Mouse (Mus musculus): ENCODE results near the gene Msi1. TPM values are rescaled to one million over a fixed set of nuclear protein-coding genes. Genes with fewer than 3 reads are reported as not detected.

The Msi1 gene
- polyA plus RNA-seq, 1 experiment from 2014 or later, result 76.9 TPM

DNA sequence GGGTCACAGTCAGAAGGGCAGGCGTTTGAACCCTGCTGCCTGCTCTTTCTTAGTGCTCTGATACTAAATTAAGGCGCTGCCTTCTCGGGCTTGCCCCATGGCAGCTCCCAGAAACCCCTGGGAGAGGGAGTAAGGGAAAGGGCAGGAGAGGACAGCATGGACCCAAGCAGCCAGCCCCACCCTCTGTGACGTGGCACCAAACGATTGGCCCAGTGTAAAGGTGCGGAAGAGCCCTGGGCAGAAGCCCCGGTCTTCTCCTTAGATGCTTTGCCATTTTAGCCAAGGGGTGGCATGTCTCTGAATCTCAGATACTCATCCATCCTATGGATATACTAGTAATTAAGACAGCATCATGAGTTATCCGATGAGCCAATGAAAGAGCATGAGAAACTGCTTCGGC lies 21.3 kb upstream of the Msi1 start:
- no peaks in the 10 kb centered on the region for H3K36me3 ChIP-seq
- 37% methylated on average over 9 of the region's 9 CpGs for WGBS

DNA sequence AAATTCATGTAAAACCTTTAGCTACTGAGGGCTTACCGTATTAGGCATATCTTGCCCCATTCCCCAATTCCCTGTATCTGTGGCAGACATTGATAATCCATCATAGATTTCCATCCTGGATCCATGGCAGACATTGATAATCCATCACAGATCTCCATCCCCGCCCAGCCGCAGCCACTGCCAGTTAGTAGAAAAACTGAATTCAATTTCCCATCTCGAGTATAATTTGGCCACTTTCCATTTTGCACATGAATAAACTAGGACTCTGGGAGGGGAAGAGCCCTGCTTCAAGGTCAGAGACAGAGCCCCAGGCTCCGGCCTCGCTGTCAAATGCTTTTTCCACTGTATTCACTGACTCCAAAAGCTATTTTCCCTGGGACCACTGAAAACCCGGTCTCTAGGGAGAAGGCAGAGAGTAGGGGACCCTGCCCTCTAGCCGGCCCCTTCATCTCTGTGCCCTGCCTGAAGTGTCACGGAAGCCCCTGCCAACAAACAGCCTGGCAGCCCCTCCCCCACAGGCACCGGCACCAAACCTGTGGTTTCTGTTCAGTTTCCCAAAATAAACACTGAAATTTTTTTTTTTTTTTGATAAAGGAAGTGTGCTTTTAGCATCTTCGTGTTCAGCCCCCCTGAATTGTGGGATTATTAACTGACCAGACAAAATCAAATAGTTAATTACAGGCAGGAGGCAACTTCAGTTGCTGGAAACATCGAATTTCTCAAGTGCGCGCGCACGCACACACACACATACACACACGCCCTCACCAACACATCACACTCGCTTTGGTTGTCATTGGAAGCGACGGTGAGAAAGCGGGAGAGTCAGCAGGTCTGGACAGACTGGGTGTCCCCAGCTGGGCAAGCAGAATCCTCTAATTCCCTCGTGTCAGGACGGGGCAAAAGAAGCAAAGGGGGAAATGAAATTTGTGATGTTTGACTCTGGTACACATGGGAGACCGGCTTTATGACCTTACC lies 14.0 kb upstream of the Msi1 start:
- Histone ChIP-seq H3K27ac (peak overlapping the region; percentile 18; the same call in 1 of the 2 replicates), H3K4me2 (peak overlapping the region; percentile 30), H3K36me3 (no peaks in the 10 kb centered on the region), H3K9me3 (no peaks in the 10 kb centered on the region), H3K27me3 (no peaks in the 10 kb centered on the region), H3K9ac (0 out of 2 replicates have a peak overlapping the region, but pooled peaks have one; percentile 1), H3K4me1 (replicated peaks) (peaks cover 6% of the 10 kb centered on the region), H3K4me3 (peak overlapping the region; percentile 20)
- no peak for ATAC-seq (ENCODE audit: low FRiP score)
- WGBS, result 54% methylated on average over 24 of the region's 24 CpGs

More for the DNA sequence above, 21.3 kb upstream of the Msi1 start:
- peak overlapping the region; percentile 0; the same call in 1 of the 2 replicates for H3K9ac ChIP-seq
- H3K9me3 ChIP-seq, result no peaks in the 10 kb centered on the region
- no peak overlapping the region for H3K27ac ChIP-seq
- no peak for ATAC-seq (ENCODE audit: low FRiP score)
- H3K27me3 ChIP-seq, result no peaks in the 10 kb centered on the region
- peaks cover 25% of the 10 kb centered on the region for H3K4me1 ChIP-seq (replicated peaks)
- peak overlapping the region; percentile 4; the same call in 1 of the 2 replicates for H3K4me2 ChIP-seq
- H3K4me3 ChIP-seq, result no peak overlapping the region

DNA sequence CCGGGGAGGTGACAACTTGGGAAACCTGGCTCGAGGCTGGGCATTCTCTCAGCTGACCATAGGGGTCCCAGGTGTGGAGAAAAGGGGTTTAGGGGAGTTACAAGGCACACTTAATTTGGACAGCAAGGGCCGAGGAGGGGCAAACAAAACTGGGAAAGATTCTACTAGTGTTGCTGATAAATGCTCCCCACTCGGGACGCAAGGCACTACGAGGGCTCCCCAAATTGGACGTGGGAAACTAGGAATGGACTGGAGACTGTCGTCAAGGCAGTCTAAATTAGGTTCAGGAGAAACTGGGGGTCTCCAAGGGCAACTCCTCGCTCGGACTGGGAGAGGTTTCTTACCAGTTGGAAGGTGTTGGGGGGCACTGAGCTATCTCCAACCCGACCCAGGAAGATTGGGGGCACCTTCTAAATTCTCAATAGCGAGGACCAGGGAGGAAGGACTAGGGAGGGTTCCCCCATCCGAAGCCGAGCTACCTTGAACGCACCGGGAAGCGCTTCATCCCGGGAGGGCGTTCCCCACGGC lies 504 bp upstream of the Msi1 start:
- H3K4me1 ChIP-seq (replicated peaks), result peaks cover 52% of the 10 kb centered on the region
- no peaks in the 10 kb centered on the region for H3K9me3 ChIP-seq
- peaks cover 3% of the 10 kb centered on the region; the same call in 1 of the 2 replicates for H3K36me3 ChIP-seq
- 1% methylated on average over 20 of the region's 20 CpGs for WGBS
- H3K4me2 ChIP-seq, result peak overlapping the region; percentile 92
- peak overlapping the region; percentile 100 for H3K27ac ChIP-seq
- no peaks in the 10 kb centered on the region for H3K27me3 ChIP-seq
- peak overlapping the region; percentile 96 for H3K4me3 ChIP-seq
- H3K9ac ChIP-seq, result peak overlapping the region; percentile 100
- ATAC-seq (ENCODE audit: low FRiP score), result no peak; the same call in 1 of the 2 replicates

DNA sequence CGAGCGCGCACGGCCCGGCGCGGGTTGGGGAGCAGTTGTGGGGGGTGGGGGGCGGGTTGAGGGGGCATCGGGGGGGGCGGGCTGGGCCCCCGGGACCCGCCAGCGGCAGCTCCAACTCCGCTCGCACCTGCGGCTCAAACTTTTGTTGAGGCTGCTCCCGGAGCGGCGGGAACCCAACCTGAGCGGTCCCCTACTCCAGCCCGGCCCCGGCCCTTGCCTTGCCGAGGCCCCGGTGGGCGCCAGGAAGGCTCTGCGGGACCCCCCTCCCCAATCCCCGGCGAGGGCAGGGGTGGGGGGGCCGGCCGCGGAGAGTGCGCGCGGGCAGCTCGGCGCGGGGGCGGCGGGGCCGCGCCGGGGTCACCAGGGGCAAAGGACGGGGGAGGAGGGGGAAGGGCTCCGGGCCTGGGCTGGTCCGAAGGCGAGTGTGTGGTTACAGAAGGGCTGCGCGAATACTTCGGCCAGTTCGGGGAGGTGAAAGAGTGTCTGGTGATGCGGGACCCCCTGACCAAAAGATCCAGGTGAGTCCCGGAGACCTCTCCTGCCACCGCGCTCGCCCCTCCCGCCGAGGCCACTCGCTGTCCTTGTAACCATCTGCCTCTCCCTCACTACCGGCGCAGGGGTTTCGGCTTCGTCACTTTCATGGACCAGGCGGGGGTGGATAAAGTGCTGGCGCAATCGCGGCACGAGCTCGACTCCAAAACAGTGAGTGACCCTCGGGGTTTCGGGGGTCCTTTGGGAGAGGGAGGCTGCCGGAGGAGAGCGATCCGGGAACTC lies 975 bp downstream of the Msi1 start:
- H3K4me3 ChIP-seq, result peak overlapping the region; percentile 96
- peak overlapping the region; percentile 100 for H3K9ac ChIP-seq
- under 1% methylated on average over 54 of the region's 73 CpGs for WGBS
- H3K9me3 ChIP-seq, result no peaks in the 10 kb centered on the region
- ATAC-seq (ENCODE audit: low FRiP score), result 0 out of 2 replicates have a peak, but pooled peaks have one; percentile 2
- peaks cover 8% of the 10 kb centered on the region; the same call in 1 of the 2 replicates for H3K36me3 ChIP-seq
- peak overlapping the region; percentile 100 for H3K27ac ChIP-seq
- no peaks in the 10 kb centered on the region for H3K27me3 ChIP-seq
- H3K4me2 ChIP-seq, result peak overlapping the region; percentile 92
- H3K4me1 ChIP-seq (replicated peaks), result peaks cover 67% of the 10 kb centered on the region

DNA sequence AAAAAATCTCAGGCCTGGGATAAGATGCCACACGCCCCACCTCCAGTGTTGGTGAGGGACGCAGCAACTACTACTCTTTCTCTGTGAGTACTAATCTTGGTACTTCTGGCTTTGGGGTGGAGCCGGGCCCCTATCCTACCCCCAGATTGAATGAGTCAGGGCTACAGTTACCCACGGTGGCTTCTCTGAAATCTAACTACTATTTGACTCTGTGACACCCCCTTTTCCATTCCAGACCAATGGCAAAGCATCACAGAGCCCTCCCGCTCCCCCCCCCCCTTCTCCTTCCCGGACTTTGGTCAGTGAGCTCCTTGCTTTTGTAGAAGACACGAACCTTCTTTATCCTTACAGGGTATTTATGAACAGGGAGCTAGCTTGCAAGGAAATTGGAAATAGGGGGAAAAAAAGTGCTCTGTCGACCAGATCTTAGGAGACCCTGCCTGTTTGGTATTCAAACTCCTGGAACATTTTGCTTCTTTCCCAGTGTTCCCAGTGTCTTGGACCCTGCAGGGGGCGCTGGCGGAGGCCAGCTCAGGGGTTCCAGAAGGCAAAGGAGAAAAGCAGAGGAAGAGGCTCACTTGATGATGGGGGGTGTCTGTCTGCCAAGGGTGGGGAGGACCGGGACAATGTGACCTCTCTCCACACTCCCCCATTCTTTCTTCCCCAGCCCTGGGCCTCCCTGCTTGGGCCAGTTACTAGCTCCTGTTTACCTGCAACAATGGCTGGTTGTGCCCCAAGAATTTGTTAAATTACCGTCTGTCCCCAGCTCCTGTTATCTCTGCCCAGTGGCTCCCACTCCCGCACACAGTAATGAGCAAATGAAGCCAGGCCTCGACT lies 1.9 kb downstream of the Msi1 start:
- Histone ChIP-seq H3K4me1 (replicated peaks) (peaks cover 76% of the 10 kb centered on the region), H3K4me2 (peak overlapping the region; percentile 92), H3K36me3 (peaks cover 8% of the 10 kb centered on the region; the same call in 1 of the 2 replicates), H3K9ac (peak overlapping the region; percentile 100), H3K27ac (peak overlapping the region; percentile 100), H3K9me3 (no peaks in the 10 kb centered on the region), H3K27me3 (no peaks in the 10 kb centered on the region), H3K4me3 (peak overlapping the region; percentile 96)
- WGBS, result 4% methylated on average over 14 of the region's 14 CpGs
- ATAC-seq (ENCODE audit: low FRiP score), result no peak

DNA sequence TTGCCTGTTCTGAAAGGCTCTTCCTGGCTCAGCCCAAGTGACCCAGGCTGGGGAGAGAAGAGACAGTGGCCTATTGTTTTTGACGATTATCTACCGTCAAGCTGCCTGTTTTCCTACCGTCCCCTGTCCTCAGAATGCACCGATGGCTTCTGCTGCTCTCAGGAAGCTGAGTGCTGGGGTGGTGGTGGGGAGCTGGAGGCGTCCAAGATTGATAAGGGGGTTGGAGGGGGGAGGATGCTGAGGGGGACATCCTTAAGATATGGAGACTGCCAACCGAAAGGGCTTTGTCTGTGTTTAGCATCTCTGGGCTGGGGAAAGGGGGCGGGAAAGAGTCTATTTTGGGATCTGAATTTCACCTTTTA lies 2.5 kb downstream of the Msi1 start:
- H3K27ac ChIP-seq, result peak overlapping the region; percentile 100
- H3K4me3 ChIP-seq, result peak overlapping the region; percentile 96
- H3K9ac ChIP-seq, result peak overlapping the region; percentile 100
- H3K4me2 ChIP-seq, result peak overlapping the region; percentile 92
- H3K9me3 ChIP-seq, result no peaks in the 10 kb centered on the region
- peaks cover 82% of the 10 kb centered on the region for H3K4me1 ChIP-seq (replicated peaks)
- H3K36me3 ChIP-seq, result peaks cover 8% of the 10 kb centered on the region; the same call in 1 of the 2 replicates
- WGBS, result 4% methylated on average over 7 of the region's 7 CpGs
- ATAC-seq (ENCODE audit: low FRiP score), result no peak
- H3K27me3 ChIP-seq, result no peaks in the 10 kb centered on the region

DNA sequence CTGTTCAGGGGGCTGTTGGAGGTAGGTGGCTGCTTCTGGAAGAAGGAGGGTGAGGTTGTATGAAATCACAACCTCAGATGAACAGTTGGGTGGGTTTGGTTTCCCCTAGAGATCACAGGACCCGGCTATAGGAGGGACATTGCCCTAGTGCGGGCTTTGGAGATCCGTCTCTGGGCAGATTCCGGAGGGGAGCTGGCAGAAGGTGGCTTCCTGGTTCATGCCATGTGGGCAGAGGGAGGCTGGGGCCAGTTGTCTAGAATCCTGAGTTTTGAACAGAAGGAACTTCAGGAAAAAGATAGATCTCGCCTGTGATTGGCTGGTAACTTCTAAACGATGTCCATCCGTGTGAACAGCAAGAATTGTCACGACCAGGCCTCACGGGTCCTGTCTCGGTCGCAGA lies 3.0 kb downstream of the Msi1 start:
- ATAC-seq (ENCODE audit: low FRiP score), result no peak
- 34% methylated on average over 11 of the region's 11 CpGs for WGBS
- Histone ChIP-seq H3K27me3 (no peaks in the 10 kb centered on the region), H3K9me3 (no peaks in the 10 kb centered on the region), H3K27ac (peak overlapping the region; percentile 100), H3K4me2 (peak overlapping the region; percentile 92), H3K9ac (peak overlapping the region; percentile 100), H3K36me3 (peaks cover 8% of the 10 kb centered on the region; the same call in 1 of the 2 replicates), H3K4me3 (peak overlapping the region; percentile 96), H3K4me1 (replicated peaks) (peaks cover 84% of the 10 kb centered on the region)

DNA sequence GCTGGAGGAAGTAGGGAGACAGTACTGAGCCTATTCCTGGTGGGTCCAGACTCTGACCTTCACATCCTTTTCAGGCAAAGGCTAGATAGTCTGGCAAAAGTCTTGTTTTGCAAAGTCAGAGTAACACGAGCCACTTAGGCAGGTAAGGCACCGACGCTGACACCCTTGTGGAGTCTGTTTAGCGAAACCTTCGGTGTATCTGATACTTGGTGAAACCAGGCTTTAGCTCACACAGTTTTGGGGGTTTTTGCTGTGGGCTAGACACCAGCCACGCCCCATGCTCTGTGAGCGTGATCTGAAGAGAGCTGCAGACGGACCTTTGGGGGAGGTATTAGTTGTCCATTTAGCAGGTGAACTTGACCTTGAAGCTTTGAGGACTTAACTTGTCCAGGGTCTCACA lies 3.8 kb downstream of the Msi1 start:
- WGBS, result 60% methylated on average over 8 of the region's 8 CpGs
- Histone ChIP-seq H3K4me3 (peak overlapping the region; percentile 96), H3K9ac (peak overlapping the region; percentile 100), H3K4me1 (replicated peaks) (peaks cover 85% of the 10 kb centered on the region), H3K27ac (peak overlapping the region; percentile 100), H3K4me2 (peak overlapping the region; percentile 92), H3K36me3 (peaks cover 8% of the 10 kb centered on the region; the same call in 1 of the 2 replicates), H3K27me3 (no peaks in the 10 kb centered on the region), H3K9me3 (no peaks in the 10 kb centered on the region)
- no peak for ATAC-seq (ENCODE audit: low FRiP score)

DNA sequence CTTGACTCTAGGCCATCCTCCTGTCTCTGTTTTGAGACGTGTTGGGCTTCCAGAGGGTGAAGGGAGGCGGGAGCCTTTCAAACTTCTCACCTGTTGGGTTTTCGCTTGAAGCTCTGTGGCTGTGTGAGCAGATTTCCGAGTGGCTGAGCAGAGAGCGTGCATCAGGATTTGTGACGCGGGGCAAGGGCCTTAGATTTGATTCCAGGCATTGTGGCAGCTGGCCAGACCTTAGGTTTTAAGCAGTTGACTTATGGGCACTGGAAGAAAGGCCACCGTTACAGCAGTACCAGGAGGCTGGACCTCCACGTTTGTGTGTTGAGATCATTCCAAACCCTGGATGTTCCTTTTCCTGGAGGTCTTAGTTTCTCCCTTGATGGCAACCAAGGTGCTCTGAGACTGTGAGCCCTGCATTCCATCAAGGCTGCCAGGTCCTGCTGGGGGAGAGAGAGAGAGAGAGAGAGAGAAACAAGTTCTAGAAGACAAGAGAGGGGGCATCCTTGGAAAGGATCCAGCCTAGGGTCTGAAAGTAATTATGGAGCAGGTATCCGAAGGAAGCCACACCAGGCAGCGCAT lies 5.0 kb downstream of the Msi1 start:
- peak overlapping the region; percentile 83 for H3K9ac ChIP-seq
- H3K27me3 ChIP-seq, result no peaks in the 10 kb centered on the region
- H3K4me3 ChIP-seq, result peak overlapping the region; percentile 36
- WGBS, result 17% methylated on average over 11 of the region's 11 CpGs
- peak overlapping the region; percentile 100 for H3K27ac ChIP-seq
- peaks cover 86% of the 10 kb centered on the region for H3K4me1 ChIP-seq (replicated peaks)
- ATAC-seq (ENCODE audit: low FRiP score), result no peak
- no peaks in the 10 kb centered on the region for H3K9me3 ChIP-seq
- peak overlapping the region; percentile 92 for H3K4me2 ChIP-seq
- peaks cover 19% of the 10 kb centered on the region for H3K36me3 ChIP-seq

DNA sequence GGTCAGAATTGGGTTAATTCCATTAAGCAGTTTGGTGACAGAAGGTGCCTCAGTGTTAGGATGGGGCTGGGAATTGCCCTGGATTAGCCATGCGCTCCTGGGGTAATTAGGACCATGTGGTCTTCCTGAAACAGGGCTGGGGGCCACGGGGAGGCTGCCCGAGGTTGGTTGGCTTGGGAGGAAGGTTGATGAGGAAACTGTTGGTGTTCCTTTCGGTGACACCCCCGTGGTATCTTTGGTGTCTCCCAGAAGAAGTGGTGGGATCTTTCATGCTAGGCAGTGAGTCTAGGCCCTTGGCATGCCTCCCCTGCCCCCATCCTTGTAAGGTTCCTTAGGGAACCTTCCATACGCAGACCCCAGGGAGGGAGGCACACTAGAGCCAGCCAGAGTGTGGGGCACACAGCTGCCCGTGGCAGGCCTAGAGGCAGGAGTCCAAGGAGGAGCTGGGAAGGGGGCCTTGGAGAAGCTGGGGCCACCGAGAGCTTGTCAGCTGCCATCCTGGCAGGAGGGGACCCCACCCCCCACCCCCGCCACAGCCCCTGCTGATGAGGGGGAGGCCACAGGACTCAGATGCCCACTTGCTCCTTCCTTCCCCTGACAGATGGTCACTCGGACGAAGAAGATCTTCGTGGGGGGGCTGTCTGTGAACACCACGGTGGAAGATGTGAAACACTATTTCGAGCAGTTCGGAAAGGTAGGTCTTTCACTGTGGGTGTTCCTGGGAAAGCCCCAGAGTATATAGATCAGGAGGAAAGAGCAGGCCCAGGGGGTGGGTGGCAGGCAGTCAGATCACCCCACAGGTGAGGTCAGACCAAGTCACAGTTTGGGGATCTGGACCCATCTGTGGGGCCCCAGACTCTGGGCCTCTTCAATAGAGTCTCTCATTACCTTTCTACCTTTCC lies 5.7 kb downstream of the Msi1 start:
- H3K4me2 ChIP-seq, result peak overlapping the region; percentile 92
- no peak for ATAC-seq (ENCODE audit: low FRiP score)
- 10% methylated on average over 15 of the region's 15 CpGs for WGBS
- no peaks in the 10 kb centered on the region for H3K27me3 ChIP-seq
- H3K4me1 ChIP-seq (replicated peaks), result peaks cover 94% of the 10 kb centered on the region
- peaks cover 27% of the 10 kb centered on the region for H3K36me3 ChIP-seq
- H3K9ac ChIP-seq, result peak overlapping the region; percentile 83
- no peaks in the 10 kb centered on the region for H3K9me3 ChIP-seq
- peak overlapping the region; percentile 36 for H3K4me3 ChIP-seq
- peak overlapping the region; percentile 100 for H3K27ac ChIP-seq
